Mouse (Mus musculus): ENCODE measurements at regions not wholly inside any gene's neighbourhood (a gene's known extent, or its start where the extent isn't known, plus 50 kb on each side); places are given as distances from the start of the nearest gene placed in this dataset.

GRCm38 (mm10) chr13:82066174-82066573, 283.3 kb downstream of the Cetn3 start:
- H3K9ac ChIP-seq = no peak overlapping the region
- H3K27ac ChIP-seq = no peak overlapping the region
- H3K27me3 ChIP-seq (replicated peaks) = no peaks in the 10 kb centered on the region
- H3K36me3 ChIP-seq = no peaks in the 10 kb centered on the region
- no peaks in the 10 kb centered on the region for H3K4me1 ChIP-seq (replicated peaks)
- no peak for ATAC-seq
- WGBS = 55% methylated on average over 1 of the region's 1 CpGs
- H3K9me3 ChIP-seq = no peaks in the 10 kb centered on the region
- no peak overlapping the region for H3K4me2 ChIP-seq (replicated peaks)
- H3K4me3 ChIP-seq (replicated peaks) = no peak overlapping the region

- H3K9me3 ChIP-seq = no peaks in the 10 kb centered on the region
- H3K4me1 ChIP-seq (replicated peaks) = no peaks in the 10 kb centered on the region
- no peaks in the 10 kb centered on the region for H3K27me3 ChIP-seq (replicated peaks)
- no peaks in the 10 kb centered on the region for H3K36me3 ChIP-seq
- ATAC-seq = no peak
- WGBS = 71% methylated on average over 3 of the region's 3 CpGs
- no peak overlapping the region for H3K4me2 ChIP-seq (replicated peaks)
- no peak overlapping the region for H3K4me3 ChIP-seq (replicated peaks)
- no peak overlapping the region for H3K9ac ChIP-seq
- no peak overlapping the region for H3K27ac ChIP-seq
These were observed 283.9 kb downstream of the Cetn3 start for GRCm38 (mm10) chr13:82066674-82067270.

- Histone ChIP-seq H3K9me3 (no peaks in the 10 kb centered on the region), H3K9ac (no peak overlapping the region), H3K4me1 (replicated peaks) (no peaks in the 10 kb centered on the region), H3K36me3 (no peaks in the 10 kb centered on the region), H3K27me3 (replicated peaks) (no peaks in the 10 kb centered on the region), H3K4me2 (replicated peaks) (no peak overlapping the region), H3K27ac (no peak overlapping the region), H3K4me3 (replicated peaks) (no peak overlapping the region)
- no peak for ATAC-seq
- WGBS = 80% methylated on average over 1 of the region's 1 CpGs
These were observed 289.6 kb downstream of the Cetn3 start for GRCm38 (mm10) chr13:82072449-82072848.

- no peaks in the 10 kb centered on the region for H3K4me1 ChIP-seq (replicated peaks)
- H3K9ac ChIP-seq = no peak overlapping the region
- no peaks in the 10 kb centered on the region for H3K27me3 ChIP-seq (replicated peaks)
- no peaks in the 10 kb centered on the region for H3K9me3 ChIP-seq
- no peaks in the 10 kb centered on the region for H3K36me3 ChIP-seq
- H3K4me2 ChIP-seq (replicated peaks) = no peak overlapping the region
- ATAC-seq = no peak
- H3K4me3 ChIP-seq (replicated peaks) = no peak overlapping the region
- no peak overlapping the region for H3K27ac ChIP-seq
These were observed 290.5 kb downstream of the Cetn3 start for GRCm38 (mm10) chr13:82073343-82073742.

GRCm38 (mm10) chr13:82081375-82081774, 298.5 kb downstream of the Cetn3 start:
- Histone ChIP-seq H3K36me3 (no peaks in the 10 kb centered on the region), H3K9me3 (no peaks in the 10 kb centered on the region), H3K4me2 (replicated peaks) (no peak overlapping the region), H3K4me1 (replicated peaks) (no peaks in the 10 kb centered on the region), H3K4me3 (replicated peaks) (no peak overlapping the region), H3K27ac (no peak overlapping the region), H3K27me3 (replicated peaks) (no peaks in the 10 kb centered on the region), H3K9ac (no peak overlapping the region)
- ATAC-seq = no peak
- WGBS = 81% methylated on average over 2 of the region's 2 CpGs

- WGBS = 64% methylated on average over 3 of the region's 3 CpGs
- Histone ChIP-seq H3K9me3 (no peaks in the 10 kb centered on the region), H3K4me2 (replicated peaks) (no peak overlapping the region), H3K27me3 (replicated peaks) (no peaks in the 10 kb centered on the region), H3K4me3 (replicated peaks) (no peak overlapping the region), H3K9ac (no peak overlapping the region), H3K27ac (no peak overlapping the region), H3K36me3 (no peaks in the 10 kb centered on the region), H3K4me1 (replicated peaks) (no peaks in the 10 kb centered on the region)
- no peak for ATAC-seq
These were observed 304.8 kb downstream of the Cetn3 start for GRCm38 (mm10) chr13:82087635-82088034.

- H3K4me3 ChIP-seq (replicated peaks) = no peak overlapping the region
- H3K36me3 ChIP-seq = no peaks in the 10 kb centered on the region
- no peaks in the 10 kb centered on the region for H3K27me3 ChIP-seq (replicated peaks)
- no peak for ATAC-seq
- H3K4me2 ChIP-seq (replicated peaks) = no peak overlapping the region
- no peaks in the 10 kb centered on the region for H3K9me3 ChIP-seq
- 84% methylated on average over 5 of the region's 5 CpGs for WGBS
- no peak overlapping the region for H3K9ac ChIP-seq
- no peak overlapping the region for H3K27ac ChIP-seq
- H3K4me1 ChIP-seq (replicated peaks) = no peaks in the 10 kb centered on the region
These were observed 309.3 kb downstream of the Cetn3 start for GRCm38 (mm10) chr13:82092186-82092585.

- H3K27ac ChIP-seq = no peak overlapping the region
These were observed 323.2 kb downstream of the Cetn3 start for GRCm38 (mm10) chr13:82106032-82106431.

GRCm38 (mm10) chr13:82129777-82130735, 347.2 kb downstream of the Cetn3 start:
- no peak for ATAC-seq
- Histone ChIP-seq H3K36me3 (no peaks in the 10 kb centered on the region), H3K4me1 (replicated peaks) (no peaks in the 10 kb centered on the region), H3K27ac (no peak overlapping the region), H3K9me3 (no peaks in the 10 kb centered on the region), H3K4me3 (replicated peaks) (no peak overlapping the region), H3K27me3 (replicated peaks) (no peaks in the 10 kb centered on the region), H3K4me2 (replicated peaks) (no peak overlapping the region), H3K9ac (no peak overlapping the region)
- WGBS = 59% methylated on average over 7 of the region's 7 CpGs

More at GRCm38 (mm10) chr13:82106032-82106431, 323.2 kb downstream of the Cetn3 start:
- H3K4me2 ChIP-seq (replicated peaks) = no peak overlapping the region
- H3K27me3 ChIP-seq (replicated peaks) = no peaks in the 10 kb centered on the region
- no peak for ATAC-seq
- no peaks in the 10 kb centered on the region for H3K9me3 ChIP-seq
- H3K4me3 ChIP-seq (replicated peaks) = no peak overlapping the region
- 83% methylated on average over 2 of the region's 2 CpGs for WGBS
- no peak overlapping the region for H3K9ac ChIP-seq
- no peaks in the 10 kb centered on the region for H3K36me3 ChIP-seq
- H3K4me1 ChIP-seq (replicated peaks) = no peaks in the 10 kb centered on the region
